Mouse (Mus musculus) heart, adult 2 months (tissue): ENCODE data around the gene Kif13a. TPM values are rescaled to one million over a fixed set of nuclear protein-coding genes. Genes with fewer than 3 reads are reported as not detected.

Experiments
- DNase-seq, 2 experiments: peaks; one replicate each; pipeline ENCODE4 v3.0.0; 2021
- H3K27ac ChIP-seq: fragments of 200-600 bp; 2 replicates; pipeline ENCODE4 v1.8.1; 2022
- H3K27me3 ChIP-seq: fragments of 200-500 bp; 2 replicates; pipeline ENCODE4 v1.6.1; 2012; ENCODE audit warnings: mild to moderate bottlenecking, low read length, inconsistent platforms, mixed read lengths; ENCODE audit not compliant: control insufficient read depth, insufficient read depth
- H3K36me3 ChIP-seq: fragments of 200-500 bp; 2 replicates; pipeline ENCODE4 v1.6.1; 2012; ENCODE audit warnings: low read length, inconsistent platforms; ENCODE audit not compliant: control insufficient read depth, insufficient read depth
- H3K4me1 ChIP-seq: fragments of 200-500 bp; 2 replicates; pipeline ENCODE4 v1.6.1; 2011; ENCODE audit warnings: low read length; ENCODE audit not compliant: control insufficient read depth, insufficient read depth
- H3K4me3 ChIP-seq: fragments of 200-600 bp; 2 replicates; pipeline ENCODE4 v1.8.1; 2022
- H3K79me2 ChIP-seq: fragments of 200-500 bp; replicated peaks from 2 replicates; pipeline ENCODE4 v1.6.1; 2012; ENCODE audit warnings: mild to moderate bottlenecking, inconsistent platforms, low read length, moderate library complexity, mixed read lengths; ENCODE audit not compliant: control insufficient read depth, insufficient read depth
- H3K9ac ChIP-seq: fragments of 200-500 bp; 2 replicates; pipeline ENCODE4 v1.6.1; 2012; ENCODE audit warnings: low read depth, mild to moderate bottlenecking, control low read depth, inconsistent platforms, low read length, mixed read lengths
- CTCF ChIP-seq: fragments of 200-600 bp; IDR thresholded peaks from 2 replicates; pipeline ENCODE4 v1.8.1; 2022; ENCODE audit warnings: antibody characterized with exemption, mild to moderate bottlenecking, moderate library complexity
- EP300 ChIP-seq: fragments of 200-500 bp; IDR thresholded peaks from 2 replicates; pipeline ENCODE4 v1.6.1; 2011; ENCODE audit warnings: low read depth, low read length, control low read depth; ENCODE audit not compliant: insufficient read depth
- POLR2A ChIP-seq: fragments of 200-500 bp; IDR thresholded peaks from 2 replicates; pipeline ENCODE4 v1.6.1; 2011; ENCODE audit warnings: mild to moderate bottlenecking, low read depth, low read length, control low read depth; ENCODE audit not compliant: insufficient read depth
- WGBS: fragments of 180-500 bp; shearing (Covaris S2); methylation state at CpG from one replicate; pipeline ENCODE4 v1.1.7; 2018; 5-methylcytosine and 5-hydroxymethylcytosine counted together
- intact Hi-C: fragments of 180-260 bp; cut with DNase I; formaldehyde crosslinking; loops from one replicate; pipeline ENCODE4 v1.15.1; 2025
- polyA plus RNA-seq: library from polyadenylated mRNA; depleted of rRNA; stranded (reverse); fragments of >200 nt; gene quantifications from 2 replicates; pipeline ENCODE4 v1.2.3, GENCODE M21; 2012
- total RNA-seq, 2 experiments: library from RNA; stranded (reverse); gene quantifications; 2 replicates each; pipeline ENCODE4 v1.2.3; 2021

Gene Kif13a
- total and polyA plus RNA-seq, 3 experiments, result 49.8 to 113 (median 108) TPM

GRCm38 (mm10) chr13:46880736-46881135 lies 48.9 kb downstream of the Kif13a start:
- Histone ChIP-seq H3K4me3 (no peak overlapping the region), H3K27me3 (no peaks in the 10 kb centered on the region), H3K9ac (no peak overlapping the region), H3K36me3 (peaks cover 11% of the 10 kb centered on the region), H3K79me2 (peaks cover 6% of the 10 kb centered on the region), H3K27ac (no peak overlapping the region), H3K4me1 (peaks cover 35% of the 10 kb centered on the region)
- intact Hi-C loops, result loop anchor here (5.0 kb wide), 2 partner anchors 38 to 97 kb away; no protein-coding TSS in a partner anchor
- 86% methylated on average over 14 of the region's 14 CpGs for WGBS
- no peak for TF ChIP-seq EP300
- no peak for TF ChIP-seq CTCF
- TF ChIP-seq POLR2A, result no peak
- DNase-seq, result no peak

DNA sequence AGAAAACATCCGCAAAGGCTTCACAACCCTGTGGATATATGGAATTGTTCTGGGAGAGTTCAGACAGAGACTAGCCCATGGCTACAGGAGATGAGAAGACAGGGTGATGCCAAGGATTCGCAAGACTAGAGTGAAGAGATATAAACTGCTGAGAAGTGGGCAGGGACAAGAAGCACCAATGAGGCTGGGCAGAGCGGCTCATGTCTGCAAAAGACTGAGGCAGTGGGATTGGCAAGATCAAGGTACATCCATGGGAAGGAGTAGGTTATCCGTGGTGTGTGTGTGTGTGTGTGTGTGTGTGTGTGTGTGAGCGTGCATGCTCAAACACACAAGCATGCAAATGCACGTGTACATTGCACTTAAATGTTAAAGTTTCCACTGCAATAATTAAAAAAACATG lies 49.4 kb downstream of the Kif13a start:
- H3K4me3 ChIP-seq, result no peak overlapping the region
- no peaks in the 10 kb centered on the region for H3K27me3 ChIP-seq
- DNase-seq, result no peak
- no peak for TF ChIP-seq CTCF
- H3K27ac ChIP-seq, result no peak overlapping the region
- 91% methylated on average over 6 of the region's 6 CpGs for WGBS
- H3K4me1 ChIP-seq, result peaks cover 34% of the 10 kb centered on the region
- peaks cover 6% of the 10 kb centered on the region for H3K79me2 ChIP-seq
- peaks cover 11% of the 10 kb centered on the region for H3K36me3 ChIP-seq
- intact Hi-C loops, result loop anchor here (5.0 kb wide), 2 partner anchors 38 to 97 kb away; no protein-coding TSS in a partner anchor
- no peak overlapping the region for H3K9ac ChIP-seq

DNA sequence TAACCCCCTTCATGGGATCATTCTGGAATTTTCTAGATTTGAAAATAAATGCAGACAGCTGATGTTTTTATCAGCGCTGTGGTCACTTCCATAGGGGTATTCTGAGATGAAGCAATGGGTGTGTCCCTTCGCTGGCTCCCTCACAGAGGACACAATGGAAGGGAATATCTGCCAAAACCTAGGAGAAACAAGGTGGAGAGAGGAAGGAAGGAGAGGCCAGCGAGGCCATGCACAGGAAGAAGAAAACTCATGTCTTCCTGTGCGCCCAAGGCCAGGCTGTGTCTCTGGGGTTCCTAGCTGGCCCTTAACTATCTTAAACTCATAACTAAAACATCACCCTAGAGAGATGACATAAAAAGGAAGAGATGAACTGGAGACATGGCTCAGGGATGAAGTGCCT lies 52.6 kb downstream of the Kif13a start:
- H3K9ac ChIP-seq, result no peak overlapping the region
- peaks cover 6% of the 10 kb centered on the region for H3K36me3 ChIP-seq
- H3K27me3 ChIP-seq, result no peaks in the 10 kb centered on the region

DNA sequence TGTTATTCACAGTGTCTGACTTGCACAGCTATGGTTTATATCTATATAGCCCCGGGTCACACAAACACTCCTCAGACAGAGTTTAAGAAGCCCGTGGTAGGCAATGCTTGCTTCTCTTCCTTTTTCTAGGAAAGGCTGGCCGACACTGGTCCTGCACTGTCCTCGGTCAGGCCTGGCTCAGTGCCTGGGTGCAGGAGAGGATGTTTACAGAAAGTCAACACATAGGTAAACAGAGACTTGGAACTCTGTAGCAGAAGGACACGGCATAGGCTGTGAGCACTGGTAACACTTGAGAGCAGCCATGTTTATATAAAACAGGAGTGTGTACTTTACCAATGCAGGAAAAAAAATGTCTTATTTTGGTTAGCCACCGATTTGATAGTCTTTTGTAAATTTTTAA lies 54.3 kb downstream of the Kif13a start:
- Histone ChIP-seq H3K9ac (no peak overlapping the region), H3K36me3 (peaks cover 6% of the 10 kb centered on the region), H3K79me2 (peaks cover 8% of the 10 kb centered on the region), H3K27me3 (no peaks in the 10 kb centered on the region), H3K4me1 (peaks cover 25% of the 10 kb centered on the region), H3K27ac (peak overlapping the region; percentile 83), H3K4me3 (no peak overlapping the region)
- intact Hi-C loops, result no loop called here
- DNase-seq, result peak; percentile 41 to 48
- TF ChIP-seq CTCF (no peak), EP300 (no peak), POLR2A (no peak)
- WGBS, result 29% methylated on average over 6 of the region's 6 CpGs

More for the DNA sequence above, 52.6 kb downstream of the Kif13a start:
- TF ChIP-seq EP300 (peak; percentile 86), POLR2A (no peak), CTCF (no peak)
- Histone ChIP-seq H3K4me1 (peaks cover 21% of the 10 kb centered on the region), H3K4me3 (no peak overlapping the region), H3K79me2 (peaks cover 6% of the 10 kb centered on the region), H3K27ac (peak overlapping the region; percentile 83)
- WGBS, result 56% methylated on average over 4 of the region's 4 CpGs
- intact Hi-C loops, result no loop called here
- peak in 1 of 2 experiments; percentile 56 for DNase-seq

DNA sequence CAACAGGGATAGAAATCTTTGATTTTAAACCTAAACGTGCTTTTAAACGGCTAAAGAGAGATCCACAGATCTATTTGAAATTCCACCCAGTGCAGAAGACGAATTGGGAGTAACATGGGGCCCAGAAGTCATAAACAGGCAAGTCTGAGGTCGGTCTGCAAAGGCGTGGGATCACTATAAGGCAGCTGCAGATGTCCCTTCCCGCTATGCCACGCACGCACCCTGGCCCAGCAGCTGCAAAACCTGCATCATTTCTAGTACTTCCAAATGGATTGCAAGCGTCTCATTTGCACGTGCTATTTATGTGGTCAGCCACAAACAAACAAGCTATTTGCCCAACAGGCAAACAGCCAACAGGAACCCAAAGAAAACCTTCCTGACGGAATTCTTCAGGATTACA lies 56.9 kb downstream of the Kif13a start:
- 73% methylated on average over 11 of the region's 11 CpGs for WGBS
- H3K27ac ChIP-seq, result no peak overlapping the region

DNA sequence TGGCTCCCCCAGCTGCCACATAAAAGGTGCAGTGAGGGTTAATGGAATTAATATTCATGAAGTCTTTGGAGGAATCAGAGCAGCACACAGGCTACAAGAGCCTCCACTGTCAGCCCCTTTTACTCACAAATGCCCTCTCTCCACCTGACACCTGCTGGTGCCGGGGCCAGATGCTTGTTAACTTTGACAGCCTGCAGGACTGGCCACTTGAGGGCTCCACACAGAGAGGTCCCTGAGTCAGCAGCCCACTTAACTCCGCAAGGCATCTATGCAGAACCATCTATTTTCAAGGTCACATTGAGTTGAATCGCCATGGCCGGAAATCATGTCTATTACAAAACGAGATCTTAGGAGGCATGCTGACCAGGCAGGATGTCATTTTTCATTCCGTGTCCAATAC lies 57.5 kb downstream of the Kif13a start:
- TF ChIP-seq POLR2A, result no peak
- TF ChIP-seq CTCF, result peak; percentile 53
- Histone ChIP-seq H3K4me3 (no peak overlapping the region), H3K36me3 (peaks cover 8% of the 10 kb centered on the region), H3K79me2 (peaks cover 7% of the 10 kb centered on the region), H3K4me1 (peaks cover 22% of the 10 kb centered on the region), H3K9ac (no peak overlapping the region), H3K27ac (peak overlapping the region; percentile 0; the same call in 1 of the 2 replicates), H3K27me3 (no peaks in the 10 kb centered on the region)
- no peak for DNase-seq
- 47% methylated on average over 6 of the region's 6 CpGs for WGBS
- intact Hi-C loops, result no loop called here

More for the DNA sequence above, 56.9 kb downstream of the Kif13a start:
- Histone ChIP-seq H3K27me3 (no peaks in the 10 kb centered on the region), H3K36me3 (peaks cover 7% of the 10 kb centered on the region), H3K4me1 (peaks cover 27% of the 10 kb centered on the region), H3K79me2 (peaks cover 7% of the 10 kb centered on the region), H3K9ac (no peak overlapping the region), H3K4me3 (no peak overlapping the region)
- DNase-seq, result no peak
- intact Hi-C loops, result no loop called here
- TF ChIP-seq CTCF (no peak), POLR2A (no peak), EP300 (no peak)
